Mouse (Mus musculus): Measurements from ENCODE around the gene Pde6h. TPM values are rescaled to one million over a fixed set of nuclear protein-coding genes. Genes with fewer than 3 reads are reported as not detected.
"Not testable (repeated sequence)": the region's sequence is repeated elsewhere in the genome, so short reads cannot be mapped to it uniquely, and the experiment has no call there.

Gene Pde6h
- total RNA-seq (2017), result 0.10 TPM in 1 of 3 replicates, not detected in the others

GRCm38 (mm10) chr6:136923532-136923931 lies at the start of gene Pde6h:
TSS of gene Pde6h (plus strand) at chr6:136923832.
- no peak for ATAC-seq (replicated peaks; ENCODE audit: insufficient number of reproducible peaks, low FRiP score, low TSS enrichment, poor library complexity, severe bottlenecking)

GRCm38 (mm10) chr6:136874599-136874998 lies 49.0 kb upstream of the Pde6h start:
- no peak for ATAC-seq (replicated peaks; ENCODE audit: insufficient number of reproducible peaks, low FRiP score, low TSS enrichment, poor library complexity, severe bottlenecking)

DNA sequence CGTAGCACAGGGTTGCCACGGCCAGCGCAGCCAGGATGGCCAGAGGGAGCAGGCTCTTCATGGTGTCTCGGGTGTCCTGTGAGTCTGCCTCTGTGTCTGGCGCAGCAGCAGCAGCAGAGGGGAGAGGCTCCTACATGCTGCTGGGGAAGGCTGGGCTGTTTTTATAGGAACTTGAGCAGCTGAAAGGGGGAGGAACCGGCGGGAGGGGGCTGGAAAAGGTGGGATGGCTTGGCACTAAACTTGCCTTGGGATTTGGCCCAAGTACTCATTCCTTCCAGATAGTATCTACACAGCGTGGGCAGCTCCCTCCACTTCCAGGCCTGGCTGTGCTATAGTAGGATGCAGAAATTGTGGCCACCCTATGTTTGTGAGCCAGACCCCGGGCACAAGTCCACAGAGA lies 48.0 kb upstream of the Pde6h start, which contains the start of gene Mgp:
Gene Mgp, minus strand, starts transcription at position 154 of the 400 bp plus-strand sequence.
- ATAC-seq (replicated peaks; ENCODE audit: insufficient number of reproducible peaks, low FRiP score, low TSS enrichment, poor library complexity, severe bottlenecking), result no peak

GRCm38 (mm10) chr6:136881678-136882077 lies 42.0 kb upstream of the Pde6h start:
- ATAC-seq (replicated peaks; ENCODE audit: insufficient number of reproducible peaks, low FRiP score, low TSS enrichment, poor library complexity, severe bottlenecking), result no peak

GRCm38 (mm10) chr6:136883431-136883915 lies 40.2 kb upstream of the Pde6h start:
- ATAC-seq (replicated peaks; ENCODE audit: insufficient number of reproducible peaks, low FRiP score, low TSS enrichment, poor library complexity, severe bottlenecking), result no peak

GRCm38 (mm10) chr6:136883961-136884360 lies 39.7 kb upstream of the Pde6h start:
- ATAC-seq (replicated peaks; ENCODE audit: insufficient number of reproducible peaks, low FRiP score, low TSS enrichment, poor library complexity, severe bottlenecking), result no peak

- ATAC-seq (replicated peaks; ENCODE audit: insufficient number of reproducible peaks, low FRiP score, low TSS enrichment, poor library complexity, severe bottlenecking), result not testable (repeated sequence)
These were observed 38.9 kb upstream of the Pde6h start for GRCm38 (mm10) chr6:136884766-136885165.

DNA sequence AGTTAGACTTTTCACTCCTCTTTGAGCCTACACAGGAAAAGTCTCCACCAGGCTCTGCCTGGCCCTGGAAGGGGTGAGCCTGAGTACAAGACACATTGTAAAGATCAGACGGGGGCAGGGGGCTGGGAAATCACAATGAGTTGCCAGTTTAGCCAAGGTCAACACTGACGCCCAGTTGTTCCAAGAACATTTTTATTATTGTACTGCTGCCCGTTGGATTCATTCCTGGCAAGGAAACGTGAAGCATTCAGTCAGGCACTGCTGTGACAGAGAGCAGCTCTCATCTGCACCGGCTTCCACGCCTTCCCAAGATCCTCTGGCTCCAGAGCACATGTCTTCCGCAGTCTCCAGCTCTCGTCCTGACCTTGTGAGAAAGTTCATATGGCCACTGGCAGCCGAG lies 35.8 kb upstream of the Pde6h start:
- ATAC-seq (replicated peaks; ENCODE audit: insufficient number of reproducible peaks, low FRiP score, low TSS enrichment, poor library complexity, severe bottlenecking), result no peak

DNA sequence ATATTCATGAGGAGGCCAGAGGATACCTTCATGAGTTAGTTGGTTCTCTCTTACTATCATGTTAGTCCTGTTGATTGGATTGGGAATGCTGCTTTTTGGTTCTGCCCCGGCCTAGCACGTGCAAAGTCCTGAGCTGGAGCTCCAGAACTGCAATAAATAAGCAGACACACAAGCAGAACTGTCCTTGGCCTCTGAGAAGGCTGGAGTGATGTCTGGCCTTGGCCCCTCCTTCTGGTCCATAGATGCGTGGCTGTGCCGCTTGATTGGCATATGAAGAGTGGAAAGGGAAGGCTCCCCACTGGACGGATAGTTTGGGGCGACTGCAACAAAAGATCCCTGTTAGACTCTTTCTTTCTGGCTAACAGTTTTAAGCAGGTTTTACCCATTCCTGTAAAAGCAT lies 34.6 kb upstream of the Pde6h start:
- no peak for ATAC-seq (replicated peaks; ENCODE audit: insufficient number of reproducible peaks, low FRiP score, low TSS enrichment, poor library complexity, severe bottlenecking)

DNA sequence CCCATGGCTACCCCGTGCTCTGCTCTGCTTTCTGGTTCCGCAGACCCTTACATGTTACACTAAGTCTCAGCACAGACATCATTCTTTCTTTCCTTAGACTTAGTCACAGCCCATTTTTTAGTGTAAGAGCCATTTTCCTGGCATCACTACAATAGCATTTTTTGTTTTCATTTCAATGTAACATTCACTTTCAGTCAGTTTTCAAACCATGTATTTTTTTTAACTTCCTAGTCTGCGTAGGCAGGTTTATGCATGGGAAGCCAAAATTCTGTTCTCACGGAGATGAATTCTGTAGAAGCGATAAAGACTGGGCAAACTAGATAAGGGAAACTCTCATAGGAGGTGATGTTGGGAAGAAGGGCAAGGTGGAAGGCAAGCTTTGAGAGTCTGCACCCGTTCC lies 34.1 kb upstream of the Pde6h start:
- no peak for ATAC-seq (replicated peaks; ENCODE audit: insufficient number of reproducible peaks, low FRiP score, low TSS enrichment, poor library complexity, severe bottlenecking)

- no peak for ATAC-seq (replicated peaks; ENCODE audit: insufficient number of reproducible peaks, low FRiP score, low TSS enrichment, poor library complexity, severe bottlenecking)
These were observed 31.6 kb upstream of the Pde6h start for GRCm38 (mm10) chr6:136892002-136892401.

- no peak for ATAC-seq (replicated peaks; ENCODE audit: insufficient number of reproducible peaks, low FRiP score, low TSS enrichment, poor library complexity, severe bottlenecking)
These were observed 28.9 kb upstream of the Pde6h start for GRCm38 (mm10) chr6:136894532-136895339.

DNA sequence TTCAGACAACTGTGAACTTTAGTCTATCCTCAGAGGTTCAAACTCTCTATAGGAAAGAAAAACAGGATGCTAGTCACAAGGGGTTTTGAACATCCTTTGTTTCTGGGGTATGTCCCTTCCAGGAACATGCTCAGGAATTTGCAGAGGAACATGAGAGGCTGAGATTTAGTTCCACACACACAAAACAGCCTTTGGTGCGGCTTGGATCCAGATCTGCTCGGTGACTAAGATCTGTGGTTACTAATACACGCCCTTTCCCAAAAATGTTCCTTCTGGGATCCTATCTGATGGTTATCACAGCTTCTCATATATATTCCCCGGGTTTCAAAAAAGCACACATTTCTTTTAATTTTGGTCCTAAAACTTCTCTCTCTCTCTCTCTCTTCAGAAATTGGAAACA lies 25.8 kb upstream of the Pde6h start:
- no peak for ATAC-seq (replicated peaks; ENCODE audit: insufficient number of reproducible peaks, low FRiP score, low TSS enrichment, poor library complexity, severe bottlenecking)

DNA sequence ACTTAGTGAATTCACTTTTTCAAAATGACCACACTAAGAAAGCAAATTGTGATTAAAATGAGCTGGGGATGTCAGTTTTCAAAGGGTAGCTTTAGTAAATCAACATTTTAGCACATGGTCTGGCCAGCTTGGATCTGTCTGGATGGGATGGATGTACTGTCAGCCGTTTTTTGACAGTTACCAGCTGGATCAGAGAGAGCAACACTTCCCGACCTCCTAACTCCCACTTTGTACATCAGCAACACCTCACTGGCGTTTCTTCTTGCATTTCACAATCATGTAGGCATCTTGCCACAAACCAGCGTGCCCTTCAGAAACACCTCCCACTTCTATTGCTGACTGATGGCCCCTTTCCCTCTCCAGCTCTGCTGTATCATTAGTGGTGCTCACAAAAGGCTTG lies 25.4 kb upstream of the Pde6h start:
- no peak for ATAC-seq (replicated peaks; ENCODE audit: insufficient number of reproducible peaks, low FRiP score, low TSS enrichment, poor library complexity, severe bottlenecking)

DNA sequence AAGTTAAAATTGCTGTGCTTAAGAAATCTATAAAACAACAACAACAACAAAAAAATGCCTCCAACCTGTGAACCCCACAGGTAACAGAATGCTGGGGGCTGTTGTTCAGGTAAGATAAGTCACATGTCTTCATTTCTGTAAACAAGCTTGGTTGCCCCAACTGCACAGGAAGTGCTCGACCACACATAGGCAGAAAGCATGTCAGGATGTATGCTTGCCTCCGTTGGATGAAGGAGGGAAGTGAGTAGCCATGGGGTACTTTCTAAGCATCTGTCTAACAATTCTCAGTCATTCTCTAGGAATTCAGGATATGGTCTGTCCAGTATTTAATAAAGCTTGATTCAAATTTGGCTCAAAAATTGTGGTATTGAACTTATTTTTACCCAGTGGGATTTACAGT lies 24.7 kb upstream of the Pde6h start:
- ATAC-seq (replicated peaks; ENCODE audit: insufficient number of reproducible peaks, low FRiP score, low TSS enrichment, poor library complexity, severe bottlenecking), result no peak

DNA sequence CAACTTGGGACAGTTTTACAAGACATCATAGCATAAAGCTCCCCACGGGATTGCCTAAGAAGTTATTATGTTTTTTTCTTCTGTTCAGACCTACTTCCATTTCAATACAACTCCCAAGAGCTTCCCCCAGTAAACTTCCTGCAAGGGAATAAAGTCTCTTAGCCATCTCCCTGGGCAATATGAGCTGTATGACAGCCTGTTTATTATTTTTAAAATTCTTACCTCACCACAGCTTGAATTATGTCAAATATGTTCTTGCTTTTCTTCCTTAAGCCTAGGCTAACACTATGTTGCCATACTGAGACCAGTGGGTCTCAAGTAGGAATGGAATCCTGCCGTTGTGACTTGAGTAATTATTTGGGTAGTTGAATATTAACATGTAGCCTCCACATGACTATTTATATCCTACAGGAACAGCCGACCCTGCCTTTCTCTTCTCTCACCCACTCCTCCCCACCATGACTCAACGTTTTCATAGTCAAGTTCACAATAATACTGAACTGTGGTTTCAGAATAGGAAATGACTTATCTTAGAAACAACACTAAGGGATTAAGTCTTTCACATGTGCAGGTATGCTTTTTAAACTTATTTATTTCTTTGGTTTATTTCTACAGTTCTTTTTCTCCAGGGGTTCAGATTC lies 23.1 kb upstream of the Pde6h start:
- ATAC-seq (replicated peaks; ENCODE audit: insufficient number of reproducible peaks, low FRiP score, low TSS enrichment, poor library complexity, severe bottlenecking), result no peak

GRCm38 (mm10) chr6:136901010-136901409 lies 22.6 kb upstream of the Pde6h start:
- no peak for ATAC-seq (replicated peaks; ENCODE audit: insufficient number of reproducible peaks, low FRiP score, low TSS enrichment, poor library complexity, severe bottlenecking)

DNA sequence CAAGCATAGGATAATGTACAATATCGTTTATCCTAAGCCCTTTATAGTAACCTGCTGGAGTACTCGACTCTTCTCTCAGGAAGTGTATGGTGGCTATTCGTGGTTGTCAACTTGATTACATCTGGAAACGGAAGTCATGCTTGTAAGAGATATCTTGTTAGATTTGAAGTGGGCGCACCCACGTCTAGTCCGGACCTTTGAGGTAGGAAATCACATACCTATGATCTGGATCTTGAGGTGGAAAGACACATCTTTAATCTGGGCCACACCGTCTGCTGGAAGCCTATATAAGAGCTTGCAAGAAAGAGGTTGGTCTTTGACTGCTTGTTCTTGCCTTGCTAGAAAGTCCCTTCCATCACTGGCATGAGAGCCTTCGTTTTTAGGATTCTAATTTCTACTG lies 21.1 kb upstream of the Pde6h start:
- no peak for ATAC-seq (replicated peaks; ENCODE audit: insufficient number of reproducible peaks, low FRiP score, low TSS enrichment, poor library complexity, severe bottlenecking)

GRCm38 (mm10) chr6:136903885-136904470 lies 19.7 kb upstream of the Pde6h start:
- no peak for ATAC-seq (replicated peaks; ENCODE audit: insufficient number of reproducible peaks, low FRiP score, low TSS enrichment, poor library complexity, severe bottlenecking)
